Mouse (Mus musculus): ENCODE data around the gene Nobox. TPM values are rescaled to one million over a fixed set of nuclear protein-coding genes. Genes with fewer than 3 reads are reported as not detected.

Nobox gene
- polyA plus RNA-seq, 1 experiment from 2014 or later = not detected

DNA sequence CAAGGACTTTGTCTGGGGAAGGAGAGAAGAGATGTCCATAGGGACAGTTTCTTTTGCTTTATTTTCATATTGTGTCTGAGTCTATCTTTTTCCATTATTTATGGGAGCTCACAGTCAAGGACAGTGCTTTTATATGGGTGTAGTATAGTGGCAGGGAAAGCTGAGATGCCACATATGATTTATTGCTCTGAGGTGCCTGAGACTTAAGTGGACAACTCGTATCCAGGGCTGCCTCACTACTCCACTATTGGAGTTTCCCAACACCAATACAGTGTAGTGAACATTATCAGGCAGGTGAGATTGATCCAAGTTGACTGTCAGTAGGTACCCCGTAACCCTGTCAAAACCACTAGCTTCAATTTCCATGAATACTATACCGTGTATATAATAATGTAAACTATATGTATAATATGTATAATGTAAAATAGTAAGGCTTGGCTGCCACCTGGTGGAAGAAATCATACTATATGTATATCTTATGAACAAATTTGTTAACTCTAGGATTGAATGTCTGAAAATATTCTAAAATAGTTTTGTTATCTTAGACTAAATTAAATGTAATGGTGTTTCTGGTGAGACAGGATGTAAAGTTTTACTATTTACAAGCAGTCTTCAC is 26.4 kb upstream of the Nobox start:
- Histone ChIP-seq H3K9ac (ENCODE audit: low read depth, low read length) (no peak overlapping the region), H3K9me3 (replicated peaks; ENCODE audit: control insufficient read depth, low read length, poor library complexity, severe bottlenecking) (no peaks in the 10 kb centered on the region), H3K36me3 (ENCODE audit: control insufficient read depth, insufficient read depth, low read length) (no peaks in the 10 kb centered on the region), H3K4me1 (ENCODE audit: control insufficient read depth, insufficient read depth, low read length) (no peaks in the 10 kb centered on the region), H3K27ac (ENCODE audit: low read length) (no peak overlapping the region), H3K4me2 (ENCODE audit: low read length) (no peak overlapping the region), H3K4me3 (ENCODE audit: low read depth, low read length) (no peak overlapping the region), H3K27me3 (ENCODE audit: control insufficient read depth, insufficient read depth, low read depth, low read length) (no peaks in the 10 kb centered on the region)
- WGBS = 87% methylated on average over 3 of the region's 3 CpGs
- ATAC-seq = no peak; the same call in 1 of the 2 replicates

- Histone ChIP-seq H3K4me2 (ENCODE audit: low read length) (no peak overlapping the region), H3K9me3 (replicated peaks; ENCODE audit: control insufficient read depth, low read length, poor library complexity, severe bottlenecking) (no peaks in the 10 kb centered on the region), H3K27ac (ENCODE audit: low read length) (no peak overlapping the region), H3K9ac (ENCODE audit: low read depth, low read length) (no peak overlapping the region), H3K27me3 (ENCODE audit: control insufficient read depth, insufficient read depth, low read depth, low read length) (no peaks in the 10 kb centered on the region), H3K36me3 (ENCODE audit: control insufficient read depth, insufficient read depth, low read length) (no peaks in the 10 kb centered on the region), H3K4me3 (ENCODE audit: low read depth, low read length) (no peak overlapping the region), H3K4me1 (ENCODE audit: control insufficient read depth, insufficient read depth, low read length) (no peaks in the 10 kb centered on the region)
- peak; percentile 52; the same call in 1 of the 2 replicates for ATAC-seq
- 47% methylated on average over 4 of the region's 4 CpGs for WGBS
Observed at GRCm38 (mm10) chr6:43333479-43333878, 24.1 kb upstream of the Nobox start.

DNA sequence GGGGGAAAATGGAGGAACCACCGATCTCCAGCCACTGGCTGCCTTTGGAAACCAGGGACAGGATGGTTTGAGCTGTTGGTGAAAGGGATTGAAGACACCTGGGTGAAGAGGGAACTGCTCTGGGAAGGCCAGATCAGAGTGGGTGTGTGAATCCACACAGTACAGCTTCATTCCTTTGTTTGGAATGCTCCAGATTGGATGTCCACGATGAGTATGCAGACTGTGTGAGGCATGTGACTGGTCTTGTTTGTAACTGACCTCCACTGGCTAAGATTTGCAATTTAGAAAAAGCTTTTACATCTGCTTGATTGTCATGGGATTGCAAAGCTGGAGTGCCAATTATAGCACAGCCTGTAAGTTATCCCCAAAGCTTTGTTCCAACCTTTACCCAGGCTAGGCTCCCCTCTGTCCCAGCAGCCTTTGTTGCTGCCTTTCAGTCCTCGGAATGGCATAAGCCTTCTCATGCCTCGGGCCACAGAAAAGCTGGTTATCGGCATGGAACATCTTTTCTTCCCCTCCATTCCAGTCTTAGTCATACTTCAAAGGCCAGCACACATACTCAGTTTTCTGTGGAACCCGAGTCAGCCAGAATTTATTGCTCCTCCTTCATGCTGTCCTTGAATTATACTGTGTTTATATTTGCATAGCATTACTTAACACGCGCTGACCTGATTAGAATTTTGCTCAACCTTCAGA is 3.8 kb upstream of the Nobox start:
- H3K4me2 ChIP-seq (ENCODE audit: low read length) = no peak overlapping the region
- H3K36me3 ChIP-seq (ENCODE audit: control insufficient read depth, insufficient read depth, low read length) = no peaks in the 10 kb centered on the region
- H3K4me1 ChIP-seq (ENCODE audit: control insufficient read depth, insufficient read depth, low read length) = 0 out of 2 replicates have a peak, but pooled peaks cover 4% of the 10 kb centered on the region
- no peak overlapping the region for H3K4me3 ChIP-seq (ENCODE audit: low read depth, low read length)
- 36% methylated on average over 8 of the region's 8 CpGs for WGBS
- no peak overlapping the region for H3K9ac ChIP-seq (ENCODE audit: low read depth, low read length)
- H3K9me3 ChIP-seq (replicated peaks; ENCODE audit: control insufficient read depth, low read length, poor library complexity, severe bottlenecking) = no peaks in the 10 kb centered on the region
- no peaks in the 10 kb centered on the region for H3K27me3 ChIP-seq (ENCODE audit: control insufficient read depth, insufficient read depth, low read depth, low read length)
- H3K27ac ChIP-seq (ENCODE audit: low read length) = peak overlapping the region; percentile 42
- peak; percentile 85 for ATAC-seq

GRCm38 (mm10) chr6:43312546-43312945 is 3.2 kb upstream of the Nobox start:
- peak overlapping the region; percentile 23; the same call in 1 of the 2 replicates for H3K27ac ChIP-seq (ENCODE audit: low read length)
- H3K9me3 ChIP-seq (replicated peaks; ENCODE audit: control insufficient read depth, low read length, poor library complexity, severe bottlenecking) = no peaks in the 10 kb centered on the region
- H3K4me3 ChIP-seq (ENCODE audit: low read depth, low read length) = no peak overlapping the region
- no peak overlapping the region for H3K9ac ChIP-seq (ENCODE audit: low read depth, low read length)
- 0 out of 2 replicates have a peak, but pooled peaks cover 4% of the 10 kb centered on the region for H3K4me1 ChIP-seq (ENCODE audit: control insufficient read depth, insufficient read depth, low read length)
- no peaks in the 10 kb centered on the region for H3K27me3 ChIP-seq (ENCODE audit: control insufficient read depth, insufficient read depth, low read depth, low read length)
- no peaks in the 10 kb centered on the region for H3K36me3 ChIP-seq (ENCODE audit: control insufficient read depth, insufficient read depth, low read length)
- H3K4me2 ChIP-seq (ENCODE audit: low read length) = no peak overlapping the region
- no peak for ATAC-seq

- WGBS = 79% methylated on average over 6 of the region's 6 CpGs
- no peaks in the 10 kb centered on the region for H3K9me3 ChIP-seq (replicated peaks; ENCODE audit: control insufficient read depth, low read length, poor library complexity, severe bottlenecking)
- H3K36me3 ChIP-seq (ENCODE audit: control insufficient read depth, insufficient read depth, low read length) = no peaks in the 10 kb centered on the region
- H3K27ac ChIP-seq (ENCODE audit: low read length) = no peak overlapping the region
- H3K27me3 ChIP-seq (ENCODE audit: control insufficient read depth, insufficient read depth, low read depth, low read length) = no peaks in the 10 kb centered on the region
- no peak overlapping the region for H3K4me2 ChIP-seq (ENCODE audit: low read length)
- 0 out of 2 replicates have a peak, but pooled peaks cover 4% of the 10 kb centered on the region for H3K4me1 ChIP-seq (ENCODE audit: control insufficient read depth, insufficient read depth, low read length)
- H3K4me3 ChIP-seq (ENCODE audit: low read depth, low read length) = no peak overlapping the region
- no peak for ATAC-seq
- H3K9ac ChIP-seq (ENCODE audit: low read depth, low read length) = no peak overlapping the region
Observed at GRCm38 (mm10) chr6:43310071-43310470, 717 bp upstream of the Nobox start.

DNA sequence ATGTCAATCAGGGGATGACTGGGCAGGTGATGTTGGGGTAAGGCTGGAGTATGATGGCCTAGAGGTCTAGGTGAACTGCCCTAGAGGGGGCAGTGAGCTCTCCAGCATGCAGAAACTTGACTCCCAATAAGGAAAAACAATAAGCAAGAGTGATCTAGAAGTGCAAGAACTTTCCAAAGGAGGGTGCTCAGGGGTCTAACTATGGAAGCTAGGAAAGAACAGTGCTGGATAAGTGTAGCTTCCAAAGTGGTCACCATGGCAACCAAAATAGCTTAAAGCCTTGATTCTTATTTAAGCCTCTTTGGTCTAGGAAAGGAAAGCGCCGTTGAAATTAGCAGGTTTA is 11.9 kb downstream of the Nobox start:
- Histone ChIP-seq H3K36me3 (ENCODE audit: control insufficient read depth, insufficient read depth, low read length) (no peaks in the 10 kb centered on the region), H3K4me1 (ENCODE audit: control insufficient read depth, insufficient read depth, low read length) (peaks cover 14% of the 10 kb centered on the region), H3K27ac (ENCODE audit: low read length) (no peak overlapping the region), H3K4me2 (ENCODE audit: low read length) (no peak overlapping the region), H3K9ac (ENCODE audit: low read depth, low read length) (no peak overlapping the region), H3K9me3 (replicated peaks; ENCODE audit: control insufficient read depth, low read length, poor library complexity, severe bottlenecking) (no peaks in the 10 kb centered on the region), H3K4me3 (ENCODE audit: low read depth, low read length) (no peak overlapping the region), H3K27me3 (ENCODE audit: control insufficient read depth, insufficient read depth, low read depth, low read length) (no peaks in the 10 kb centered on the region)
- ATAC-seq = peak; percentile 71; the same call in 1 of the 2 replicates
- 3% methylated on average over 2 of the region's 2 CpGs for WGBS

DNA sequence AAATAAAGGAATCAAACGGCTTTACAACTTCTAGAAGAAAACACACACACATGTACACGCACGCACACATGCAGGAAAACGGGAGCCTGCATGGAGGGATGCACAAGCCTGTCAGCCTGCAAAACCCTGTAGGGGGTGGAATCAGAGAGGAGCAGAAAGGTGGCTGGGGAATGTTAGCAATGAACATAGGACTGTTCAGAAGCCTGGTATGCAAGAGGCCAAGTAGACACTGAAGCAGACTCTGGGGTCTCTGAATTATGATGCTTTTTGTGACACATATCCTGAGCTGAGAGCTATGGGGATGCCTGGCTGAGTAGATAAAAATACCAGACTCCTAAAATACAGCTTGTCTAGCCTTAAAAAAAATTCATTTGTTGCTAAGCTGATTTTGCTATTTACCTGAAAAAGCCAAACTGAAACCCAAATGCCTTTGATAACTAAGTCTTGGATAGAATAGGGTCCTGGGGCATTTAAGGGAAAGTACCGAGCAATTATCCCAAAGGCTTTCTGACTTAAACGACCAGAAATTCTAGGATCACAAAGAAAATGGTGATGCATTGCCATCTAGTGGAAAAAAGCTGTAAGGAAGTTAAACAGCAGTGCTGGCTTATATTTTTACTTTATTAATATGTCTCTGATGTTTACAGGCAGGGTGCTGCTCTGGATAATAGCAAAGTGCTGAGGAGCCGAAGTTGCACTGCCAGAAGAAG is 12.4 kb downstream of the Nobox start:
- H3K4me2 ChIP-seq (ENCODE audit: low read length) = peak overlapping the region; percentile 17; the same call in 1 of the 2 replicates

GRCm38 (mm10) chr6:43295908-43296307 is 13.4 kb downstream of the Nobox start:
- ATAC-seq = no peak
- 54% methylated on average over 5 of the region's 5 CpGs for WGBS

More for the DNA sequence above, 12.4 kb downstream of the Nobox start:
- Histone ChIP-seq H3K36me3 (ENCODE audit: control insufficient read depth, insufficient read depth, low read length) (no peaks in the 10 kb centered on the region), H3K27ac (ENCODE audit: low read length) (peak overlapping the region; percentile 50), H3K27me3 (ENCODE audit: control insufficient read depth, insufficient read depth, low read depth, low read length) (no peaks in the 10 kb centered on the region), H3K9me3 (replicated peaks; ENCODE audit: control insufficient read depth, low read length, poor library complexity, severe bottlenecking) (no peaks in the 10 kb centered on the region), H3K4me1 (ENCODE audit: control insufficient read depth, insufficient read depth, low read length) (peaks cover 14% of the 10 kb centered on the region), H3K9ac (ENCODE audit: low read depth, low read length) (peak overlapping the region; percentile 31; the same call in 1 of the 2 replicates), H3K4me3 (ENCODE audit: low read depth, low read length) (no peak overlapping the region)
- 34% methylated on average over 7 of the region's 7 CpGs for WGBS
- ATAC-seq = peak; percentile 79

GRCm38 (mm10) chr6:43293175-43293574 is 16.2 kb downstream of the Nobox start:
- no peak overlapping the region for H3K4me3 ChIP-seq (ENCODE audit: low read depth, low read length)
- no peak overlapping the region for H3K4me2 ChIP-seq (ENCODE audit: low read length)
- no peak for ATAC-seq
- H3K4me1 ChIP-seq (ENCODE audit: control insufficient read depth, insufficient read depth, low read length) = peaks cover 14% of the 10 kb centered on the region
- H3K27ac ChIP-seq (ENCODE audit: low read length) = no peak overlapping the region
- no peaks in the 10 kb centered on the region for H3K36me3 ChIP-seq (ENCODE audit: control insufficient read depth, insufficient read depth, low read length)
- H3K9me3 ChIP-seq (replicated peaks; ENCODE audit: control insufficient read depth, low read length, poor library complexity, severe bottlenecking) = no peaks in the 10 kb centered on the region
- WGBS = 85% methylated on average over 7 of the region's 7 CpGs
- no peak overlapping the region for H3K9ac ChIP-seq (ENCODE audit: low read depth, low read length)
- H3K27me3 ChIP-seq (ENCODE audit: control insufficient read depth, insufficient read depth, low read depth, low read length) = no peaks in the 10 kb centered on the region

More at GRCm38 (mm10) chr6:43295908-43296307, 13.4 kb downstream of the Nobox start:
- Histone ChIP-seq H3K27ac (ENCODE audit: low read length) (no peak overlapping the region), H3K27me3 (ENCODE audit: control insufficient read depth, insufficient read depth, low read depth, low read length) (no peaks in the 10 kb centered on the region), H3K9me3 (replicated peaks; ENCODE audit: control insufficient read depth, low read length, poor library complexity, severe bottlenecking) (no peaks in the 10 kb centered on the region), H3K4me2 (ENCODE audit: low read length) (no peak overlapping the region), H3K36me3 (ENCODE audit: control insufficient read depth, insufficient read depth, low read length) (no peaks in the 10 kb centered on the region), H3K4me3 (ENCODE audit: low read depth, low read length) (no peak overlapping the region), H3K9ac (ENCODE audit: low read depth, low read length) (no peak overlapping the region; the same call in 1 of the 2 replicates), H3K4me1 (ENCODE audit: control insufficient read depth, insufficient read depth, low read length) (peaks cover 14% of the 10 kb centered on the region)
